Mouse (Mus musculus) embryonic stem cell, embryonic (primary cell): ENCODE results near the gene Mucl2.
"Not testable (repeated sequence)": the region's sequence is repeated elsewhere in the genome, so short reads cannot be mapped to it uniquely, and the experiment has no call there.

Source experiments
- CTCF ChIA-PET, 4 experiments: fragments of 300-600 bp in 2 of 4; fragments of 350-600 bp in 2 of 4; sonication (Branson Sonifier 250); formaldehyde crosslinking; loops; one replicate each; lab custom pipeline; 2022; ENCODE audit warnings: inconsistent platforms in 2 of 4; lab: Charles Lee
- POLR2A ChIA-PET, 4 experiments: fragments of 300-600 bp in 2 of 4; fragments of 350-600 bp in 2 of 4; sonication (Branson Sonifier 250); formaldehyde crosslinking; loops; one replicate each; lab custom pipeline; 2022; ENCODE audit warnings: antibody characterized with exemption in 4 of 4, inconsistent platforms in 1 of 4; lab: Charles Lee

Gene Mucl2

DNA sequence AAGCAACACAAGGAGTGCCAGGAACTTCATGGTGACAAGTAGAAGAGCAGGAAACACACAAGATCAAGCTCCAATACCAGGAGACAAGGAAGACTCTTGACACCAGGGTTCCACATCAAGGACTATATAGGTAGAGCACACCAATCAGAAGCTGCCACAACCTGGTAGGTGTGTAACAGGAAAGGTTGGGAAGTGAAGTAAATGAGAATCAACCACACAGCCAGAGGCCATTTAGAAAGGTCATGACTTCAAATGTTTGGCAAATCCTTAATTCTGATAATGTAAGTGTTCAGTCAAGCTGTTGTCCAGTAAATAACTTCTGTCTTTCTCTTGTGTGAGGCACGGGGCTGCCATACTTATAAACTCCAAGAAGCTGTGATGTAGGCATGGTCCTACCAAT, at the start of gene Mucl2:
Gene Mucl2, minus strand, starts transcription at position 101 of the 400 bp plus-strand sequence.
- ChIA-PET CTCF (no interaction called here), POLR2A (no interaction called here)

- CTCF ChIA-PET, POLR2A ChIA-PET: not testable (repeated sequence)
Measured at GRCm38 (mm10) chr15:103913061-103913460, 13.9 kb upstream of the Mucl2 start.
